Mouse (Mus musculus) right cerebral cortex, postnatal 36 days (tissue): ENCODE results near the gene Grik4.
A peak's percentile ranks its signal among the peaks of the same experiment; 100 is the strongest.
"Not testable (repeated sequence)": the region's sequence is repeated elsewhere in the genome, so short reads cannot be mapped to it uniquely, and the experiment has no call there.

ENCODE experiments used
- DNase-seq, 2 experiments: peaks; one replicate each; pipeline ENCODE4 v3.0.0; 2022; ENCODE audit warnings: low spot score in 2 of 2, mixed read lengths in 1 of 2

The Grik4 gene

GRCm38 (mm10) chr9:42798280-42798679 is 146.0 kb downstream of the Grik4 start:
- DNase-seq: no peak

GRCm38 (mm10) chr9:42797276-42797675 is 147.0 kb downstream of the Grik4 start:
- no peak for DNase-seq

GRCm38 (mm10) chr9:42795881-42796280 is 148.4 kb downstream of the Grik4 start:
- peak; percentile 25 to 36 for DNase-seq

GRCm38 (mm10) chr9:42794006-42794405 is 150.3 kb downstream of the Grik4 start:
- DNase-seq: no peak

GRCm38 (mm10) chr9:42793581-42793980 is 150.7 kb downstream of the Grik4 start:
- no peak for DNase-seq

GRCm38 (mm10) chr9:42792381-42792780 is 151.9 kb downstream of the Grik4 start:
- no peak for DNase-seq

GRCm38 (mm10) chr9:42791779-42792178 is 152.5 kb downstream of the Grik4 start:
- no peak for DNase-seq

- DNase-seq: no peak
Measured at GRCm38 (mm10) chr9:42791346-42791745, 152.9 kb downstream of the Grik4 start.

- no peak for DNase-seq
Measured at GRCm38 (mm10) chr9:42788471-42788870, 155.8 kb downstream of the Grik4 start.

GRCm38 (mm10) chr9:42786882-42787281 is 157.4 kb downstream of the Grik4 start:
- DNase-seq: no peak

- DNase-seq: no peak
Measured at GRCm38 (mm10) chr9:42786286-42786685, 158.0 kb downstream of the Grik4 start.

GRCm38 (mm10) chr9:42785173-42785830 is 159.0 kb downstream of the Grik4 start:
- no peak for DNase-seq

- no peak for DNase-seq
Measured at GRCm38 (mm10) chr9:42783248-42783903, 160.9 kb downstream of the Grik4 start.

- DNase-seq: not testable (repeated sequence)
Measured at GRCm38 (mm10) chr9:42778471-42779263, 165.6 kb downstream of the Grik4 start.

GRCm38 (mm10) chr9:42777913-42778312 is 166.4 kb downstream of the Grik4 start:
- no peak for DNase-seq

GRCm38 (mm10) chr9:42776804-42777203 is 167.5 kb downstream of the Grik4 start:
- DNase-seq: no peak

- no peak for DNase-seq
Measured at GRCm38 (mm10) chr9:42764823-42765560, 179.3 kb downstream of the Grik4 start.

GRCm38 (mm10) chr9:42758682-42759205 is 185.5 kb downstream of the Grik4 start:
- no peak for DNase-seq

GRCm38 (mm10) chr9:42757012-42757640 is 187.2 kb downstream of the Grik4 start:
- DNase-seq: no peak

- no peak for DNase-seq
Measured at GRCm38 (mm10) chr9:42754699-42755098, 189.6 kb downstream of the Grik4 start.

- no peak for DNase-seq
Measured at GRCm38 (mm10) chr9:42751160-42751559, 193.1 kb downstream of the Grik4 start.
